In genomic region chr2:32158616-32159239, GRCm38 (mm10) we compare ENCODE assay signal across 11 mouse cellular contexts. TPM values are rescaled to one million over a fixed set of nuclear protein-coding genes. Genes with fewer than 3 reads are reported as not detected.
DNase-seq lines count a peak whose midpoint lies in the region; ATAC-seq and TF ChIP-seq lines count a peak whose summit lies in the region.
"Had no signal": no experiment of that assay in that cellular context is flagged by ENCODE, and none has a peak within 500 bp of the region (broad histone marks: within the 10 kb centered on the region; RNA-seq: fewer than 3 reads in every experiment).

No protein-coding gene starts in this region.

- peak; percentile 28; the same call in 1 of the 2 replicates for ATAC-seq in forebrain, postnatal 0 days
- ATAC-seq in forebrain, embryonic 14.5 days, result no peak
- no peak for ATAC-seq in kidney, postnatal 0 days (replicated peaks; ENCODE audit: low FRiP score, low read depth)
- no peak for ATAC-seq in embryonic facial prominence, embryonic 15.5 days (ENCODE audit: insufficient number of reproducible peaks, low FRiP score, low TSS enrichment, low read depth)
- ATAC-seq: forebrain, embryonic 13.5 days had no signal

- H3K4me1 ChIP-seq in forebrain, postnatal 0 days (ENCODE audit: insufficient read depth), result peaks cover 32% of the 10 kb centered on the region
- peaks cover 48% of the 10 kb centered on the region for H3K4me1 ChIP-seq in forebrain, embryonic 14.5 days (ENCODE audit: control insufficient read depth, insufficient read depth, low read length)
- peaks cover 46% of the 10 kb centered on the region for H3K4me1 ChIP-seq in kidney, postnatal 0 days (replicated peaks; ENCODE audit: insufficient read depth, low read length)
- H3K4me1 ChIP-seq in embryonic facial prominence, embryonic 15.5 days, result peaks cover 81% of the 10 kb centered on the region

- TF ChIP-seq CTCF in forebrain, postnatal 0 days (IDR thresholded peaks at IDR 0.05; ENCODE audit: low read depth), result no peak
- 0 out of 2 replicates have a peak, but pooled peaks have one; percentile 9 for TF ChIP-seq CTCF in kidney, postnatal 0 days (IDR thresholded peaks at IDR 0.05; ENCODE audit: low read depth)

- no peak overlapping the region for H3K9ac ChIP-seq in forebrain, postnatal 0 days
- H3K9ac ChIP-seq in forebrain, embryonic 14.5 days (ENCODE audit: low read length), result no peak overlapping the region
- no peak overlapping the region for H3K9ac ChIP-seq in kidney, postnatal 0 days (ENCODE audit: low read depth, low read length)
- no peak overlapping the region for H3K9ac ChIP-seq in embryonic facial prominence, embryonic 15.5 days
- H3K9ac ChIP-seq: stomach, embryonic 15.5 days had no signal

- DNase-seq in forebrain, postnatal 0 days, result no peak
- DNase-seq in forebrain, embryonic 14.5 days (ENCODE audit: low spot score), result no peak
- DNase-seq in kidney, postnatal 0 days (ENCODE audit: low spot score), result no peak
- DNase-seq in kidney, postnatal 14 days, result no peak
- peak; percentile 43 for DNase-seq in CD4-positive helper T cell, adult 2 months (ENCODE audit: low read depth, low spot score)
- no peak for DNase-seq in thymus, postnatal 36 days
- no peak for DNase-seq in ovary, postnatal 10 days (ENCODE audit: low spot score)
- DNase-seq: adrenal gland, postnatal 14 days had no signal

- no peaks in the 10 kb centered on the region for H3K27me3 ChIP-seq in forebrain, postnatal 0 days (ENCODE audit: insufficient read depth, low read length)
- H3K27me3 ChIP-seq in forebrain, embryonic 14.5 days (replicated peaks; ENCODE audit: control insufficient read depth, insufficient read depth, low read length), result no peaks in the 10 kb centered on the region
- H3K27me3 ChIP-seq in kidney, postnatal 0 days (ENCODE audit: insufficient read depth, low read length), result no peaks in the 10 kb centered on the region
- no peaks in the 10 kb centered on the region for H3K27me3 ChIP-seq in embryonic facial prominence, embryonic 15.5 days
- H3K27me3 ChIP-seq: forebrain, embryonic 13.5 days; stomach, embryonic 15.5 days had no signal

- no peak overlapping the region; the same call in 1 of the 2 replicates for H3K27ac ChIP-seq in forebrain, postnatal 0 days (ENCODE audit: low read depth, low read length)
- no peak overlapping the region for H3K27ac ChIP-seq in forebrain, embryonic 14.5 days (ENCODE audit: low read depth, low read length)
- no peak overlapping the region for H3K27ac ChIP-seq in kidney, postnatal 0 days
- H3K27ac ChIP-seq in embryonic facial prominence, embryonic 15.5 days (replicated peaks), result 0 out of 2 replicates have a peak overlapping the region, but pooled peaks have one; percentile 18
- H3K27ac ChIP-seq: stomach, embryonic 15.5 days had no signal

- no peak overlapping the region for H3K4me2 ChIP-seq in forebrain, postnatal 0 days (ENCODE audit: low read depth)
- H3K4me2 ChIP-seq in forebrain, embryonic 14.5 days (ENCODE audit: low read length), result no peak overlapping the region
- no peak overlapping the region for H3K4me2 ChIP-seq in kidney, postnatal 0 days (ENCODE audit: low read length)
- H3K4me2 ChIP-seq in embryonic facial prominence, embryonic 15.5 days (replicated peaks), result no peak overlapping the region
- H3K4me2 ChIP-seq: forebrain, embryonic 13.5 days; stomach, embryonic 15.5 days had no signal

- 63% methylated on average over 12 of the region's 12 CpGs for WGBS in forebrain, postnatal 0 days
- 79% methylated on average over 12 of the region's 12 CpGs for WGBS in forebrain, embryonic 14.5 days
- WGBS in kidney, postnatal 0 days, result 61% methylated on average over 12 of the region's 12 CpGs
- WGBS in embryonic facial prominence, embryonic 15.5 days, result 68% methylated on average over 12 of the region's 12 CpGs

- no peak overlapping the region for H3K4me3 ChIP-seq in forebrain, postnatal 0 days (ENCODE audit: low read depth, low read length)
- H3K4me3 ChIP-seq in forebrain, embryonic 14.5 days (ENCODE audit: low read depth, low read length), result no peak overlapping the region
- no peak overlapping the region for H3K4me3 ChIP-seq in kidney, postnatal 0 days (replicated peaks; ENCODE audit: low read depth, low read length)
- no peak overlapping the region for H3K4me3 ChIP-seq in embryonic facial prominence, embryonic 15.5 days (replicated peaks)
- H3K4me3 ChIP-seq: forebrain, embryonic 13.5 days; stomach, embryonic 15.5 days had no signal

- H3K36me3 ChIP-seq in forebrain, postnatal 0 days (ENCODE audit: insufficient read depth), result no peaks in the 10 kb centered on the region
- H3K36me3 ChIP-seq in forebrain, embryonic 14.5 days (ENCODE audit: control insufficient read depth, insufficient read depth, low read length), result 0 out of 2 replicates have a peak, but pooled peaks cover 9% of the 10 kb centered on the region
- H3K36me3 ChIP-seq in kidney, postnatal 0 days (ENCODE audit: insufficient read depth, low read length), result no peaks in the 10 kb centered on the region
- peaks cover 12% of the 10 kb centered on the region for H3K36me3 ChIP-seq in embryonic facial prominence, embryonic 15.5 days

- H3K9me3 ChIP-seq in forebrain, postnatal 0 days (ENCODE audit: low read length), result no peaks in the 10 kb centered on the region
- no peaks in the 10 kb centered on the region for H3K9me3 ChIP-seq in forebrain, embryonic 14.5 days (replicated peaks; ENCODE audit: control insufficient read depth, low read length)
- no peaks in the 10 kb centered on the region for H3K9me3 ChIP-seq in kidney, postnatal 0 days (replicated peaks; ENCODE audit: low read length)
- H3K9me3 ChIP-seq in embryonic facial prominence, embryonic 15.5 days (replicated peaks), result no peaks in the 10 kb centered on the region
- H3K9me3 ChIP-seq: forebrain, embryonic 13.5 days; stomach, embryonic 15.5 days had no signal

RNA-seq across cellular contexts. Expression of gene Prrc2b, which starts 7.8 kb away (rescaled TPM):
- 92.1 and 131 TPM in 2 replicates for total RNA-seq in forebrain, postnatal 0 days (2014; rRNA removed)
- 40.7 and 60.4 TPM in 2 replicates for polyA plus RNA-seq in forebrain, postnatal 0 days (2015; fragmentation: Nextera tagmentation; extraction: Ambion mirVana)
- 53.3 and 62.4 TPM in 2 replicates for polyA plus RNA-seq in forebrain, embryonic 14.5 days (2014; fragmentation: Nextera tagmentation; extraction: Ambion mirVana)
- 31.4 and 33.8 TPM in 2 replicates for polyA plus RNA-seq in kidney, postnatal 0 days (2015; fragmentation: Nextera tagmentation; extraction: Ambion mirVana)
- 54.0 and 56.2 TPM in 2 replicates for polyA plus RNA-seq in embryonic facial prominence, embryonic 15.5 days (2015; fragmentation: Nextera tagmentation; extraction: Ambion mirVana)
